Mouse (Mus musculus) liver, embryonic 15.5 days (tissue): ENCODE results near the gene Zfyve9. TPM values are rescaled to one million over a fixed set of nuclear protein-coding genes. Genes with fewer than 3 reads are reported as not detected.

ENCODE experiments used
- ATAC-seq: fragments of 200-750 bp; cut with Nextera tagmentation; 2 replicates; pipeline ENCODE4 v1.8.0; 2017; ENCODE audit warnings: moderate number of reproducible peaks, mild to moderate bottlenecking, moderate library complexity; ENCODE audit not compliant: insufficient read depth
- H3K27ac ChIP-seq: fragments of 300-500 bp; sonication (generic); replicated peaks from 2 replicates; pipeline ENCODE4 v1.5.1; 2015; ENCODE audit warnings: mild to moderate bottlenecking, inconsistent platforms
- H3K27me3 ChIP-seq: fragments of 300-500 bp; sonication (generic); 2 replicates; pipeline ENCODE4 v1.6.1; 2015; ENCODE audit warnings: mild to moderate bottlenecking, inconsistent platforms
- H3K36me3 ChIP-seq: fragments of 300-500 bp; sonication (generic); replicated peaks from 2 replicates; pipeline ENCODE4 v1.6.1; 2015; ENCODE audit warnings: moderate library complexity, mild to moderate bottlenecking, inconsistent platforms
- H3K4me1 ChIP-seq: fragments of 300-500 bp; sonication (generic); replicated peaks from 2 replicates; pipeline ENCODE4 v1.6.1; 2015; ENCODE audit warnings: inconsistent platforms
- H3K4me2 ChIP-seq: fragments of 300-500 bp; sonication (generic); 2 replicates; pipeline ENCODE4 v1.6.1; 2015; ENCODE audit warnings: moderate library complexity, mild to moderate bottlenecking, inconsistent platforms
- H3K4me3 ChIP-seq: fragments of 300-500 bp; sonication (generic); replicated peaks from 2 replicates; pipeline ENCODE4 v1.5.1; 2015; ENCODE audit warnings: mild to moderate bottlenecking, inconsistent platforms
- H3K9ac ChIP-seq: fragments of 300-500 bp; sonication (generic); 2 replicates; pipeline ENCODE4 v1.6.1; 2015; ENCODE audit warnings: moderate library complexity, mild to moderate bottlenecking, inconsistent platforms
- H3K9me3 ChIP-seq: fragments of 300-500 bp; sonication (generic); replicated peaks from 2 replicates; pipeline ENCODE4 v1.6.1; 2016; ENCODE audit warnings: inconsistent platforms
- WGBS: fragments of 180-500 bp; shearing (Covaris S2); methylation state at CpG from one replicate; pipeline ENCODE4 v1.1.7; 2015; ENCODE audit warnings: mixed read lengths; ENCODE audit not compliant: insufficient replicate concordance; 5-methylcytosine and 5-hydroxymethylcytosine counted together
- polyA plus RNA-seq: library from polyadenylated mRNA; unstranded; fragments of >200 nt; fragmentation: Nextera tagmentation; extraction: Ambion mirVana; gene quantifications from 2 replicates; pipeline ENCODE4 v1.2.1, GENCODE M21; 2015

Gene Zfyve9
- 0.45 and 0.56 TPM in 2 replicates for polyA plus RNA-seq

- Histone ChIP-seq H3K4me1 (peaks cover 13% of the 10 kb centered on the region; the same call in 1 of the 2 replicates), H3K4me2 (peak within 1 kb of the TSS; percentile 83), H3K36me3 (no peaks in the 10 kb centered on the region), H3K27ac (peak within 1 kb of the TSS; percentile 68), H3K4me3 (peak within 1 kb of the TSS; percentile 63), H3K27me3 (peaks cover 60% of the 10 kb centered on the region), H3K9me3 (no peaks in the 10 kb centered on the region), H3K9ac (peak within 1 kb of the TSS; percentile 63)
- under 1% methylated on average over 111 of the region's 111 CpGs for WGBS
- ATAC-seq: peak; percentile 74
Measured at GRCm38 (mm10) chr4:108780057-108780863, at the start of gene Zfyve9. TSS of gene Zfyve9 (minus strand) at chr4:108780798.

GRCm38 (mm10) chr4:108826643-108827042 is 46.0 kb upstream of the Zfyve9 start:
- H3K27ac ChIP-seq: no peak overlapping the region
- no peak overlapping the region for H3K4me3 ChIP-seq
- peaks cover 69% of the 10 kb centered on the region for H3K36me3 ChIP-seq
- WGBS: 76% methylated on average over 2 of the region's 2 CpGs
- ATAC-seq: no peak
- H3K27me3 ChIP-seq: no peaks in the 10 kb centered on the region
- no peak overlapping the region for H3K9ac ChIP-seq
- H3K9me3 ChIP-seq: no peaks in the 10 kb centered on the region
- H3K4me2 ChIP-seq: no peak overlapping the region
- H3K4me1 ChIP-seq: peaks cover 7% of the 10 kb centered on the region

GRCm38 (mm10) chr4:108826096-108826495 is 45.5 kb upstream of the Zfyve9 start:
- Histone ChIP-seq H3K4me3 (no peak overlapping the region), H3K27ac (no peak overlapping the region), H3K36me3 (peaks cover 72% of the 10 kb centered on the region), H3K9me3 (no peaks in the 10 kb centered on the region), H3K27me3 (no peaks in the 10 kb centered on the region), H3K4me2 (no peak overlapping the region), H3K9ac (no peak overlapping the region), H3K4me1 (peaks cover 3% of the 10 kb centered on the region; the same call in 1 of the 2 replicates)
- WGBS: 58% methylated on average over 1 of the region's 1 CpGs
- no peak for ATAC-seq

DNA sequence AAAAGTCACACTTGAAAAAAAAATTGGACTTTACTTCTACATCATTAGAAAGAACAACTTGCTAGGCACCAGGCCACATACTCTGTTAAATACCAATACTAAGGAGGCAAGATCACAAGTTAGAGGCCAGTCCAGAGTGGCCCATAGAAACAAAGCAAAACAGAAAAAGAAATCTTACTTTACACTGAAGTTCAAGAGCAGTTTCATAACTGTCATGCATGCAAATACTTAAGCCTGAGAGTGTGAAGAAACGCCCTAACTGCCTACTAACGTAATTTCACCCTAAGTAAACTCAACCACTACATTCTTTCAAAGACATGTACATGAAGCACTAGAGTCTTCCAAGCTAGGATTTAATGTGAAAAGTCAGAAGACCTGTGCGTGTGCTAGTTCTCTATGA is 45.1 kb upstream of the Zfyve9 start:
- Histone ChIP-seq H3K9ac (no peak overlapping the region), H3K9me3 (no peaks in the 10 kb centered on the region), H3K4me1 (no peaks in the 10 kb centered on the region; the same call in 1 of the 2 replicates), H3K4me3 (no peak overlapping the region), H3K36me3 (peaks cover 77% of the 10 kb centered on the region), H3K4me2 (no peak overlapping the region), H3K27me3 (no peaks in the 10 kb centered on the region), H3K27ac (no peak overlapping the region)
- WGBS: 84% methylated on average over 3 of the region's 3 CpGs
- ATAC-seq: no peak

GRCm38 (mm10) chr4:108811550-108811949 is 31.0 kb upstream of the Zfyve9 start:
- ATAC-seq: no peak
- Histone ChIP-seq H3K27ac (no peak overlapping the region), H3K4me2 (no peak overlapping the region), H3K4me1 (no peaks in the 10 kb centered on the region), H3K9ac (no peak overlapping the region), H3K36me3 (peaks cover 3% of the 10 kb centered on the region; the same call in 1 of the 2 replicates), H3K27me3 (no peaks in the 10 kb centered on the region), H3K9me3 (no peaks in the 10 kb centered on the region), H3K4me3 (no peak overlapping the region)
- WGBS: 64% methylated on average over 6 of the region's 6 CpGs

- no peak overlapping the region for H3K4me3 ChIP-seq
- no peaks in the 10 kb centered on the region for H3K27me3 ChIP-seq
- H3K36me3 ChIP-seq: peaks cover 3% of the 10 kb centered on the region; the same call in 1 of the 2 replicates
- H3K27ac ChIP-seq: no peak overlapping the region
- H3K4me2 ChIP-seq: no peak overlapping the region
- 42% methylated on average over 4 of the region's 4 CpGs for WGBS
- H3K4me1 ChIP-seq: no peaks in the 10 kb centered on the region
- no peaks in the 10 kb centered on the region for H3K9me3 ChIP-seq
- H3K9ac ChIP-seq: no peak overlapping the region
- ATAC-seq: no peak
Measured at GRCm38 (mm10) chr4:108811142-108811541, 30.5 kb upstream of the Zfyve9 start.

DNA sequence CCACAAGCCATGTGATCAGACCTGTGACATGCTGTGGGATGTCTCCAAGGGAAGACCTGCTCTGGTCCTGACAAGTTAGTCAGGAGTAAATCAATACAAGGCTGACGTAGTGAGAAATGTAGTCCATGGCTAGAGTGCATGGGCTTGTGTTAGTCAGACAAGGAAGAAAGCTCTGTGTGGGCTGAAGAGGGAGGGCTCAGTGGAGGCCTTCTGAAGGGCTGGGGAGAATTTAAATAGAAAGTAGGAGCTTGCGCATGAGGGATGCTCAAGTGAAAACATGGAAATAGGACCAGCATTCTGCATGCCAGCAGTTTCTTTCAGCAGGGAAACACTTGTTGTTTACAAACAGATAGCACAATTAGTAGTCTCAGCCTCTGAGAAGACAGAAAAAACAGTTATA is 22.9 kb upstream of the Zfyve9 start:
- no peaks in the 10 kb centered on the region for H3K27me3 ChIP-seq
- no peaks in the 10 kb centered on the region for H3K36me3 ChIP-seq
- ATAC-seq: no peak
- no peaks in the 10 kb centered on the region for H3K4me1 ChIP-seq
- WGBS: 62% methylated on average over 2 of the region's 2 CpGs
- H3K9ac ChIP-seq: no peak overlapping the region
- H3K4me3 ChIP-seq: no peak overlapping the region
- H3K27ac ChIP-seq: no peak overlapping the region
- H3K9me3 ChIP-seq: no peaks in the 10 kb centered on the region
- no peak overlapping the region for H3K4me2 ChIP-seq

- WGBS: 31% methylated on average over 2 of the region's 2 CpGs
- Histone ChIP-seq H3K36me3 (no peaks in the 10 kb centered on the region), H3K9me3 (no peaks in the 10 kb centered on the region), H3K27me3 (no peaks in the 10 kb centered on the region), H3K4me1 (no peaks in the 10 kb centered on the region), H3K27ac (no peak overlapping the region), H3K4me3 (no peak overlapping the region), H3K9ac (no peak overlapping the region), H3K4me2 (no peak overlapping the region)
- no peak for ATAC-seq
Measured at GRCm38 (mm10) chr4:108798083-108798830, 17.7 kb upstream of the Zfyve9 start.

DNA sequence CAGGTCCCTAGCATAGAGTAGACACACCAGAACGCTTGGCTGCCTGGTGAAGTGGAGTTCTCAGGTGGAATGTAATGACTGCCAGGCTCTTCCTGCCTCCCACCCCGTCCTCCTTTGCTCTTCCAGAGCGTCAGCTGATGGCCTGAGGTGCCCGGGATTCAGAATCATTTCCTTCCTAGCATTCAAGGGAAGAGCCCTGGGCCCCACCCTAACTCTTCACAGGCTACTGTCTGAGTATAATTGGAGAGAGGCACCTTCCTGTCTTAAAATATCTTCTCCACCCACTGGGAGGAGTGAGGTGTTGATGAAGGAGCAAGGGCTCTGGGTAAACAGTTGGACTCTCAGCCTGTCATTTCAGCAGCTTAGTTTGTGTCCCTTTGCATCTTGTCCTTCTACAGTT is 16.1 kb upstream of the Zfyve9 start:
- H3K9me3 ChIP-seq: no peaks in the 10 kb centered on the region
- no peak for ATAC-seq
- no peaks in the 10 kb centered on the region for H3K4me1 ChIP-seq
- no peak overlapping the region for H3K4me3 ChIP-seq
- 35% methylated on average over 4 of the region's 4 CpGs for WGBS
- H3K4me2 ChIP-seq: no peak overlapping the region
- H3K27me3 ChIP-seq: no peaks in the 10 kb centered on the region
- no peaks in the 10 kb centered on the region for H3K36me3 ChIP-seq
- no peak overlapping the region for H3K9ac ChIP-seq
- H3K27ac ChIP-seq: no peak overlapping the region

DNA sequence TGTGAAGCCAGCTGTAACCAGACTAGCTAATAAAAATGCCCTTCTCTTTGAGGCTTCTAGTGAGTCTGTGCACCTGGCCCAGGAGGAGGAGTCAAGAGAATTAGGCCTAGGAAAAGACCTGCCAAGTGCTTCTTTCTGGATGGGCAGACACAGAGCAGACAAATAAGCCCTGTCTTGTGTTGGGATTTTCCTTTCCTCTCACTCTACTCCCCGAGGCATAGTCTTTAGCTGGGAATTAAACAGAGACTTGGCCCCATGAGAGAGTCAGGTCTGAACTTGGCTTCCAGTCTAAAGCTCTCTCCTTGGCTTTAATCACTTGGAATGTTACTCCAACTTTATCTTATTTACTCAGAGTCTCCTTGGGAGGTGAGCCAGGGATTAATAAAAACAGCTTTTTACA is 13.3 kb upstream of the Zfyve9 start:
- no peaks in the 10 kb centered on the region for H3K27me3 ChIP-seq
- no peaks in the 10 kb centered on the region for H3K9me3 ChIP-seq
- H3K4me1 ChIP-seq: no peaks in the 10 kb centered on the region
- ATAC-seq: no peak
- no peak overlapping the region for H3K4me2 ChIP-seq
- 54% methylated on average over 1 of the region's 1 CpGs for WGBS
- H3K9ac ChIP-seq: no peak overlapping the region
- no peak overlapping the region for H3K4me3 ChIP-seq
- H3K36me3 ChIP-seq: no peaks in the 10 kb centered on the region
- no peak overlapping the region for H3K27ac ChIP-seq

DNA sequence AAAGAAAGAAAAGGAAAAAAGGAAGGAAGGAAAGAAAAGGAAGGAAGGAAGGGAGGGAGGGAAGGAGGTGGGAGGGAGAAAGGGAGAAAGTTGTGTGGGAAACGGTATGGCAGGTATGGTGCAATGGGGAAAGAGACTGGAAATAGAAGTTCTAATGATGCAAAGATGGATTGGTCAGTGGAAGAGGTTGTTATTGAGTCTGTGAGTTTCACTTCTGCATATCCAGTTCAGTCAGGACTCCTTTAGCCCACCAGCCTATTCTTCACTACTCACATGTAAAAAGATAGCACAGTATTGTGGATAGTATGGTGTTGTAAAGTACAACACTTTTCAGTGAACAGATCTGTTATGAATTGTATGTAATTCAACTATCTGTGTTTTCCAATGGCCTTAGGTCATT is 9.9 kb upstream of the Zfyve9 start:
- H3K4me1 ChIP-seq: no peaks in the 10 kb centered on the region
- H3K4me2 ChIP-seq: no peak overlapping the region
- no peak overlapping the region for H3K9ac ChIP-seq
- WGBS: 22% methylated on average over 1 of the region's 1 CpGs
- H3K27me3 ChIP-seq: no peaks in the 10 kb centered on the region
- H3K36me3 ChIP-seq: no peaks in the 10 kb centered on the region
- no peak overlapping the region for H3K27ac ChIP-seq
- ATAC-seq: no peak
- no peak overlapping the region for H3K4me3 ChIP-seq
- H3K9me3 ChIP-seq: no peaks in the 10 kb centered on the region
